Mouse (Mus musculus) ES-Bruce4 (cell line): ENCODE results near the gene Unc5b.

Source experiments
- CTCF ChIP-seq: IDR thresholded peaks from one replicate; pipeline ENCODE4 v1.8.1; 2011; ENCODE audit warnings: low read depth, low read length
- EP300 ChIP-seq: IDR thresholded peaks from 2 replicates; pipeline ENCODE4 v1.6.1; 2011; ENCODE audit warnings: low read depth, low read length; ENCODE audit not compliant: insufficient read depth
- POLR2A ChIP-seq: IDR thresholded peaks from one replicate; pipeline ENCODE4 v1.8.1; 2011; ENCODE audit warnings: low read length; ENCODE audit not compliant: insufficient read depth

DNA sequence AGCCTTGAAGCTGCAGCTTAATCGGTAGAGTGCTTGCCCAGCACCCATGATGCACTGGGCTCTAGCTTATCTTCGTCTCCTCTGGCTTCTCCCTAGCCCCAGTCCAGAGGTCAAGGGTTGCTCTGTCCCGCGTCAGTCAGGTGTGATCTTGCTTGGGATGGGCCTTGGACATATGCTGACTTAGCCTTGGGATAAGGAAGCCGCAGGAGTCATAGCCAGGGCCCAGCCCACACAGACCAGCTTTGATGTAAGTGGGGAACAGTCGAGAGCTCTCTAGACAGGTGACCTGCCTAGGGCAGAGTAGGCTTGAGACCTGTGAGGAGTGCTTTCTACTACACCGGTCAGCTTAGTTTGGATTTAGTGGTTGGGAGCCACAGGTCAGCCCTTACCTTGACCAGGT is 64.0 kb downstream of the Unc5b start:
- no peak for TF ChIP-seq CTCF
- no peak for TF ChIP-seq POLR2A
- TF ChIP-seq EP300 = no peak
